In genomic region chr4:57462378-57462777, GRCm38 (mm10) we compare ENCODE assay signal across 8 mouse cellular contexts. TPM values are rescaled to one million over a fixed set of nuclear protein-coding genes. Genes with fewer than 3 reads are reported as not detected.
DNase-seq lines count a peak whose midpoint lies in the region; TF ChIP-seq lines count a peak whose summit lies in the region.

No protein-coding gene starts in this region.

- no peak for TF ChIP-seq POLR2A in brain, embryonic 14.5 days (IDR thresholded peaks at IDR 0.05; ENCODE audit: borderline replicate concordance, extremely low read depth, insufficient read depth, insufficient read length, poor library complexity, severe bottlenecking)

- TF ChIP-seq CTCF in brain, embryonic 14.5 days (IDR thresholded peaks at IDR 0.05; ENCODE audit: borderline replicate concordance, extremely low read depth, insufficient read depth, insufficient read length), result peak; percentile 47; the same call in 1 of the 2 replicates

- peak; percentile 20 to 75 for DNase-seq in adrenal gland, adult (ENCODE audit: inconsistent age in 2 of 2, low spot score in 1 of 2)
- no peak for DNase-seq in adrenal gland, postnatal 4 days (ENCODE audit: low spot score in 2 of 2)
- DNase-seq in left cerebral cortex, postnatal 4 days, result peak; percentile 25
- no peak for DNase-seq in left cerebral cortex, postnatal 36 days (ENCODE audit: low spot score in 2 of 2)
- no peak for DNase-seq in brain, embryonic 14.5 days (ENCODE audit: low read depth)
- peak; percentile 54 for DNase-seq in lung, postnatal 10 days
- no peak for DNase-seq in c-Kit-positive CD71-positive TER-119-positive erythroid progenitor cells, embryonic 14.5 days (ENCODE audit: low spot score)
- no peak for DNase-seq in frontal cortex, postnatal 36 days (ENCODE audit: low spot score in 2 of 2)

- intact Hi-C loops in left cerebral cortex, postnatal 4 days (cut with DNase I), result no loop called here
- intact Hi-C loops in left cerebral cortex, postnatal 36 days (cut with DNase I), result no loop called here

RNA-seq across cellular contexts. Expression of gene Palm2, which starts 28.3 kb away (rescaled TPM):
- 10 to 100 TPM; 36.6 to 42.6 TPM for total RNA-seq in adrenal gland, postnatal 4 days (2021)
- 10 to 100 TPM; 74.0 to 80.4 TPM for total RNA-seq in left cerebral cortex, postnatal 4 days (2021)
- 10 to 100 TPM; 59.0 to 68.7 TPM for total RNA-seq in left cerebral cortex, postnatal 36 days (2021)
- polyA plus RNA-seq in brain, embryonic 14.5 days (2012; rRNA removed), result 2.9 and 7.7 TPM in 2 replicates

Comparison
In these comparisons a context has a peak if more than half of its experiments do, and no peak if none do; other contexts are left out.
1. DNase-seq: peak in adrenal gland, adult (2 of 2), left cerebral cortex, postnatal 4 days (single experiment) and lung, postnatal 10 days (single experiment); none in adrenal gland, postnatal 4 days (0 of 2), left cerebral cortex, postnatal 36 days (0 of 2), brain, embryonic 14.5 days (single experiment), c-Kit-positive CD71-positive TER-119-positive erythroid progenitor cells, embryonic 14.5 days (single experiment) and frontal cortex, postnatal 36 days (0 of 2).